Mouse (Mus musculus) intestine, postnatal 0 days (tissue): ENCODE data around the gene Ankle2. TPM values are rescaled to one million over a fixed set of nuclear protein-coding genes. Genes with fewer than 3 reads are reported as not detected.

Source experiments
- ATAC-seq: fragments of 200-750 bp; cut with Nextera tagmentation; 2 replicates; pipeline ENCODE4 v1.8.0; 2017; ENCODE audit warnings: mild to moderate bottlenecking, moderate TSS enrichment, moderate library complexity
- H3K27ac ChIP-seq: fragments of 300-500 bp; sonication (generic); 2 replicates; pipeline ENCODE4 v1.5.1; 2014; ENCODE audit warnings: mild to moderate bottlenecking, low read depth, low read length, moderate library complexity
- H3K27me3 ChIP-seq: fragments of 300-500 bp; sonication (generic); replicated peaks from 2 replicates; pipeline ENCODE4 v1.6.1; 2014; ENCODE audit warnings: low read length, mixed read lengths; ENCODE audit not compliant: control insufficient read depth, insufficient read depth
- H3K36me3 ChIP-seq: fragments of 300-500 bp; sonication (generic); 2 replicates; pipeline ENCODE4 v1.6.1; 2014; ENCODE audit warnings: mild to moderate bottlenecking, moderate library complexity; ENCODE audit not compliant: control insufficient read depth, insufficient read depth
- H3K4me1 ChIP-seq: fragments of 300-500 bp; sonication (generic); replicated peaks from 2 replicates; pipeline ENCODE4 v1.6.1; 2014; ENCODE audit warnings: antibody characterized with exemption, low read length, mixed read lengths; ENCODE audit not compliant: control insufficient read depth, insufficient read depth
- H3K4me2 ChIP-seq: fragments of 300-500 bp; sonication (generic); replicated peaks from 2 replicates; pipeline ENCODE4 v1.6.1; 2014; ENCODE audit warnings: low read depth, mild to moderate bottlenecking, moderate library complexity
- H3K4me3 ChIP-seq: fragments of 300-500 bp; sonication (generic); 2 replicates; pipeline ENCODE4 v1.5.1; 2014; ENCODE audit warnings: low read depth, low read length
- H3K9ac ChIP-seq: fragments of 300-500 bp; sonication (generic); 2 replicates; pipeline ENCODE4 v1.6.1; 2014; ENCODE audit warnings: mild to moderate bottlenecking, low read depth, low read length
- H3K9me3 ChIP-seq: fragments of 300-500 bp; sonication (generic); 2 replicates; pipeline ENCODE4 v1.6.1; 2016; ENCODE audit warnings: mixed run types; ENCODE audit not compliant: control insufficient read depth
- CTCF ChIP-seq: sonication (generic); IDR thresholded peaks from 2 replicates; pipeline ENCODE4 v1.5.1; 2016; ENCODE audit warnings: low read depth, mild to moderate bottlenecking, control low read depth, antibody characterized with exemption, moderate library complexity
- WGBS: fragments of 180-500 bp; shearing (Covaris S2); extraction: QIAGEN DNeasy Blood & Tissue Kit; methylation state at CpG from one replicate; pipeline ENCODE4 v1.1.7; 2014; 5-methylcytosine and 5-hydroxymethylcytosine counted together
- polyA plus RNA-seq: library from polyadenylated mRNA; unstranded; fragments of >200 nt; fragmentation: Nextera tagmentation; extraction: Ambion mirVana; gene quantifications from 2 replicates; pipeline ENCODE4 v1.2.1, GENCODE M21; 2015

Gene Ankle2
- 8.7 and 9.5 TPM in 2 replicates for polyA plus RNA-seq

GRCm38 (mm10) chr5:110230780-110231461 is at the start of gene Ankle2:
Gene Ankle2 (plus strand): TSS chr5:110231004.
- peaks cover 6% of the 10 kb centered on the region; the same call in 1 of the 2 replicates for H3K36me3 ChIP-seq
- H3K4me3 ChIP-seq, result peak within 1 kb of the TSS; percentile 91
- ATAC-seq, result peak; percentile 99
- no peaks in the 10 kb centered on the region for H3K27me3 ChIP-seq
- TF ChIP-seq CTCF, result no peak
- under 1% methylated on average over 77 of the region's 81 CpGs for WGBS
- H3K9me3 ChIP-seq, result no peaks in the 10 kb centered on the region
- H3K27ac ChIP-seq, result peak within 1 kb of the TSS; percentile 93
- peak within 1 kb of the TSS; percentile 89 for H3K9ac ChIP-seq
- H3K4me1 ChIP-seq, result no peaks in the 10 kb centered on the region
- peak within 1 kb of the TSS; percentile 70 for H3K4me2 ChIP-seq

- ATAC-seq, result no peak
Observed at GRCm38 (mm10) chr5:110181716-110182115, 49.1 kb upstream of the Ankle2 start.

GRCm38 (mm10) chr5:110203164-110203895 is 27.5 kb upstream of the Ankle2 start:
- no peak for ATAC-seq

More at GRCm38 (mm10) chr5:110181716-110182115, 49.1 kb upstream of the Ankle2 start:
- WGBS, result 88% methylated on average over 5 of the region's 5 CpGs
- Histone ChIP-seq H3K9me3 (no peaks in the 10 kb centered on the region), H3K27me3 (no peaks in the 10 kb centered on the region), H3K4me2 (no peak overlapping the region), H3K4me1 (no peaks in the 10 kb centered on the region), H3K4me3 (no peak overlapping the region), H3K27ac (no peak overlapping the region), H3K36me3 (peaks cover 33% of the 10 kb centered on the region), H3K9ac (no peak overlapping the region)
- TF ChIP-seq CTCF, result no peak

GRCm38 (mm10) chr5:110204777-110205176 is 26.0 kb upstream of the Ankle2 start:
- no peaks in the 10 kb centered on the region for H3K4me1 ChIP-seq
- WGBS, result 78% methylated on average over 6 of the region's 6 CpGs
- TF ChIP-seq CTCF, result peak; percentile 60
- no peak overlapping the region for H3K9ac ChIP-seq
- no peaks in the 10 kb centered on the region for H3K27me3 ChIP-seq
- H3K9me3 ChIP-seq, result no peaks in the 10 kb centered on the region
- no peak overlapping the region for H3K4me3 ChIP-seq
- ATAC-seq, result no peak
- no peak overlapping the region for H3K27ac ChIP-seq
- H3K4me2 ChIP-seq, result no peak overlapping the region
- peaks cover 84% of the 10 kb centered on the region for H3K36me3 ChIP-seq

More at GRCm38 (mm10) chr5:110203164-110203895, 27.5 kb upstream of the Ankle2 start:
- H3K9ac ChIP-seq, result no peak overlapping the region
- H3K36me3 ChIP-seq, result peaks cover 71% of the 10 kb centered on the region
- H3K4me1 ChIP-seq, result no peaks in the 10 kb centered on the region
- WGBS, result 87% methylated on average over 10 of the region's 10 CpGs
- H3K9me3 ChIP-seq, result no peaks in the 10 kb centered on the region
- H3K4me3 ChIP-seq, result no peak overlapping the region
- TF ChIP-seq CTCF, result peak; percentile 60
- H3K27ac ChIP-seq, result no peak overlapping the region
- no peak overlapping the region for H3K4me2 ChIP-seq
- H3K27me3 ChIP-seq, result no peaks in the 10 kb centered on the region

- Histone ChIP-seq H3K4me3 (no peak overlapping the region), H3K27ac (no peak overlapping the region), H3K27me3 (no peaks in the 10 kb centered on the region), H3K36me3 (peaks cover 89% of the 10 kb centered on the region), H3K9ac (no peak overlapping the region), H3K9me3 (no peaks in the 10 kb centered on the region), H3K4me1 (no peaks in the 10 kb centered on the region), H3K4me2 (no peak overlapping the region)
- no peak for ATAC-seq
- TF ChIP-seq CTCF, result no peak
- 72% methylated on average over 2 of the region's 2 CpGs for WGBS
Observed at GRCm38 (mm10) chr5:110211312-110211711, 19.5 kb upstream of the Ankle2 start.

GRCm38 (mm10) chr5:110216780-110217179 is 14.0 kb upstream of the Ankle2 start:
- 95% methylated on average over 3 of the region's 3 CpGs for WGBS
- Histone ChIP-seq H3K27me3 (no peaks in the 10 kb centered on the region), H3K36me3 (peaks cover 85% of the 10 kb centered on the region), H3K4me1 (no peaks in the 10 kb centered on the region), H3K4me2 (no peak overlapping the region), H3K9me3 (no peaks in the 10 kb centered on the region), H3K9ac (no peak overlapping the region), H3K4me3 (no peak overlapping the region), H3K27ac (no peak overlapping the region)
- TF ChIP-seq CTCF, result no peak
- no peak for ATAC-seq
